Mouse (Mus musculus) gastrocnemius, postnatal 14 days (tissue): ENCODE measurements around the gene Rtn4ip1. TPM values are rescaled to one million over a fixed set of nuclear protein-coding genes. Genes with fewer than 3 reads are reported as not detected.
"Not testable (repeated sequence)": the region's sequence is repeated elsewhere in the genome, so short reads cannot be mapped to it uniquely, and the experiment has no call there.

Experiments used
- DNase-seq: peaks from one replicate; pipeline ENCODE4 v3.0.0; 2021; ENCODE audit warnings: mixed read lengths
- intact Hi-C: fragments of 180-260 bp; cut with DNase I; formaldehyde crosslinking; loops from one replicate; pipeline ENCODE4 v1.15.1; 2025; ENCODE audit warnings: low total_unique reads
- total RNA-seq, 2 experiments: library from RNA; stranded (reverse); gene quantifications; 2 replicates each; pipeline ENCODE4 v1.2.3; 2021

Gene Rtn4ip1
- total RNA-seq, 2 experiments from 2014 or later: 19.5 to 25.1 TPM

GRCm38 (mm10) chr10:43923096-43923495 is 21.5 kb downstream of the Rtn4ip1 start:
- intact Hi-C loops: no loop called here

GRCm38 (mm10) chr10:43925776-43926175 is 24.2 kb downstream of the Rtn4ip1 start:
- intact Hi-C loops, DNase-seq: not testable (repeated sequence)

More at GRCm38 (mm10) chr10:43923096-43923495, 21.5 kb downstream of the Rtn4ip1 start:
- no peak for DNase-seq

- intact Hi-C loops: no loop called here
- DNase-seq: no peak
Observed at GRCm38 (mm10) chr10:43927736-43928135, 26.1 kb downstream of the Rtn4ip1 start.

GRCm38 (mm10) chr10:43928596-43928995 is 27.0 kb downstream of the Rtn4ip1 start:
- intact Hi-C loops: no loop called here

GRCm38 (mm10) chr10:43939136-43939662 is 37.6 kb downstream of the Rtn4ip1 start:
- intact Hi-C loops: no loop called here

More at GRCm38 (mm10) chr10:43928596-43928995, 27.0 kb downstream of the Rtn4ip1 start:
- DNase-seq: no peak

GRCm38 (mm10) chr10:43943736-43944135 is 42.1 kb downstream of the Rtn4ip1 start:
- intact Hi-C loops: no loop called here
- DNase-seq: no peak

More at GRCm38 (mm10) chr10:43939136-43939662, 37.6 kb downstream of the Rtn4ip1 start:
- no peak for DNase-seq

- DNase-seq: no peak
- intact Hi-C loops: no loop called here
Observed at GRCm38 (mm10) chr10:43945435-43945834, 43.8 kb downstream of the Rtn4ip1 start.

- peak; percentile 36 for DNase-seq
- intact Hi-C loops: loop anchor here (2.0 to 5.0 kb wide), 2 partner anchors 119 to 218 kb away; no protein-coding TSS in a partner anchor
Observed at GRCm38 (mm10) chr10:43953942-43954341, 52.3 kb downstream of the Rtn4ip1 start.

- intact Hi-C loops: no loop called here
- no peak for DNase-seq
Observed at GRCm38 (mm10) chr10:43964943-43965342, 63.3 kb downstream of the Rtn4ip1 start.

GRCm38 (mm10) chr10:43973244-43973643 is 71.6 kb downstream of the Rtn4ip1 start:
- intact Hi-C loops: no loop called here
- no peak for DNase-seq

- intact Hi-C loops: no loop called here
- DNase-seq: no peak
Observed at GRCm38 (mm10) chr10:43977353-43977752, 75.7 kb downstream of the Rtn4ip1 start.

GRCm38 (mm10) chr10:43980080-43980479 is 78.5 kb downstream of the Rtn4ip1 start:
- no peak for DNase-seq
- intact Hi-C loops: no loop called here

GRCm38 (mm10) chr10:43980742-43981141 is 79.1 kb downstream of the Rtn4ip1 start:
- DNase-seq, intact Hi-C loops: not testable (repeated sequence)

- DNase-seq: no peak
- intact Hi-C loops: no loop called here
Observed at GRCm38 (mm10) chr10:43982470-43982869, 80.9 kb downstream of the Rtn4ip1 start.

GRCm38 (mm10) chr10:43983241-43983640 is 81.6 kb downstream of the Rtn4ip1 start:
- no peak for DNase-seq
- intact Hi-C loops: no loop called here

GRCm38 (mm10) chr10:43983866-43984265 is 82.3 kb downstream of the Rtn4ip1 start:
- intact Hi-C loops: no loop called here
- no peak for DNase-seq

GRCm38 (mm10) chr10:43991268-43991667 is 89.7 kb downstream of the Rtn4ip1 start:
- intact Hi-C loops: no loop called here
- no peak for DNase-seq

GRCm38 (mm10) chr10:43992506-43992905 is 90.9 kb downstream of the Rtn4ip1 start:
- intact Hi-C loops: no loop called here
- no peak for DNase-seq

GRCm38 (mm10) chr10:43993198-43993597 is 91.6 kb downstream of the Rtn4ip1 start:
- DNase-seq: no peak
- intact Hi-C loops: no loop called here

GRCm38 (mm10) chr10:43995858-43996650 is 94.4 kb downstream of the Rtn4ip1 start:
- DNase-seq: no peak
- intact Hi-C loops: no loop called here

- intact Hi-C loops: no loop called here
- no peak for DNase-seq
Observed at GRCm38 (mm10) chr10:43997276-43997675, 95.7 kb downstream of the Rtn4ip1 start.
